Mouse (Mus musculus): ENCODE results near the gene Ktn1. TPM values are rescaled to one million over a fixed set of nuclear protein-coding genes. Genes with fewer than 3 reads are reported as not detected.

Gene Ktn1
- polyA plus RNA-seq, 1 experiment: 78.3 TPM

DNA sequence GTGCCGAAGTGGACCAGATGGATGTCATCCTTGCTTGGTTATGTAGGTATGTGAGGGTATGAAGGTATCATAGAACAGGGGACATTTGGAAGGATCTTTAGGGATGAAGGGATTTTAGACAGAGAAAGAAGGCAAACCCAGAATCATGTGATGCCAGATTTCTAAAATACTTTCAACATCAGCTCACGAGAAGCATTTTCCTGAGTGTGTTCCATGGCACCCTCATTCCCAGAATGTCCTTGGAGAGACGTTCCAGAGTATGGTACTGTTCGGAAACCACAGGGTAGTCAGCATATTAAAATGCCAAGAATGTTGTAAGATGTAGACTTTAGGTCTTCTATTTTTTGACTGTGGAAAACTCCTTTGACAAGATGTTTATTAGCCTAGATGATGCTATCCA lies 123.2 kb downstream of the Ktn1 start:
- H3K27ac ChIP-seq (ENCODE audit: insufficient read depth, low read length): peak overlapping the region; percentile 49
- no peak overlapping the region for H3K4me3 ChIP-seq (ENCODE audit: insufficient read depth, low read length)
- no peak for TF ChIP-seq POLR2A (IDR thresholded peaks at IDR 0.05; ENCODE audit: low read depth, low read length)
- TF ChIP-seq CTCF (IDR thresholded peaks at IDR 0.05; ENCODE audit: borderline replicate concordance, insufficient read depth, low read length): no peak
- H3K4me1 ChIP-seq (ENCODE audit: control insufficient read depth, insufficient read depth, low read length): peaks cover 9% of the 10 kb centered on the region; the same call in 1 of the 2 replicates

DNA sequence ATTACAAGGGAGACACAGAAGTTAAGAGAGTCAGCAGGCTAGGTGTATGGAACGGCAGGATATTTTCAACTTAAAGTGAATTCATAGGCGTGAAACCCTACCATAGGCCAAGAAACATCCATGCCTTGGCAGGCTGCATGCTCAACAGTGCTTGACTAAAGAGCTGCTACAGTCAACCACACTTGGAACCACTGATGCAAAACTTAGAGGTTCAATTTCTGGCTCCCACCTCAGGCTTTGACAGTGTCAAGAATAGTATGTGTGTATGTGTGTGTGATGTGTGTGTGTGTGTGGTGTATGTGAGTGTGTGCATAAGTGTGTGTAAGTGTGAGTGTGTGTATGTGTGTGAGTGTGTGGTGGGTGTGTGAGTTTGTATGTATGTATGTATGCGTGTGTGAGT lies 127.3 kb downstream of the Ktn1 start:
- H3K4me1 ChIP-seq (ENCODE audit: control insufficient read depth, insufficient read depth, low read length): peaks cover 12% of the 10 kb centered on the region; the same call in 1 of the 2 replicates
- TF ChIP-seq POLR2A (IDR thresholded peaks at IDR 0.05; ENCODE audit: low read depth, low read length): no peak
- TF ChIP-seq CTCF (IDR thresholded peaks at IDR 0.05; ENCODE audit: borderline replicate concordance, insufficient read depth, low read length): no peak
- H3K27ac ChIP-seq (ENCODE audit: insufficient read depth, low read length): no peak overlapping the region
- no peak overlapping the region for H3K4me3 ChIP-seq (ENCODE audit: insufficient read depth, low read length)

DNA sequence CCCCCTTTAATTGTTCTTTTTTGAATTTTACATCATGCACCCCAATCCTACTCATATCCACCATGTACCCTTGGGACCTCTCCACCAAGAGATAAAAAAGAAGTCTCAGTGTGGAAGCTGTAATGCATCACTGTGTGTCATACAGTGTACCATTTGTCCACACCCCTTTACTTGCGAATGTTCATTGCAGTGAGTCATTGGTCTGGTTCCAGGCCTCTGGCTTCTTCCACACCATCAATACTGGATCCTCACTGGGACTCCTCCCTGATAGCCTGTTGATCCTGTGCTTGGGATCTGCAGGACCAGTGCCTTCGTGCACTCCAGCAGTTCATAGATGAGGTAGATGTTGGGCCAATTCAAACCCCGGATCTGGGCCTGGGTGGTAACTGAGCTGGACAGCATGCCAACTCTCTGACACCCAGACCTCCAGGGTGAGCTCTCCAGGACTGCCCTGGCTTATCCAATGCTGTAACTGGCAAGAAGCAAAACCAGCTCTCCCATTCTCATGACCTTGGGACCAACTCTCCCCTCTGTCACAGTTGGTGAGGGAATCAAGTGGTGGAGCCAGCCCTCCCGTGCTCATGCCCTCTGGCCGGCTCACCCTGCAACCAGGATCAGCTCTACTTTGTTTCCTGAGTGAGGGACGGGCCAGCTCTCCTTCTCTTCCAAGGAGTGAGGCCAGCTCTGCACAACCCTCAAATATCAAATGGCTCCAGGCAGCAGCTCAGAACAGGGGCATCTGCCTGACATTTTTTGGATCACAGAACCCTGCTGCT lies 128.2 kb downstream of the Ktn1 start:
- no peak for TF ChIP-seq CTCF (IDR thresholded peaks at IDR 0.05; ENCODE audit: borderline replicate concordance, insufficient read depth, low read length)
- TF ChIP-seq POLR2A (IDR thresholded peaks at IDR 0.05; ENCODE audit: low read depth, low read length): no peak
- H3K27ac ChIP-seq (ENCODE audit: insufficient read depth, low read length): no peak overlapping the region
- H3K4me1 ChIP-seq (ENCODE audit: control insufficient read depth, insufficient read depth, low read length): peaks cover 9% of the 10 kb centered on the region; the same call in 1 of the 2 replicates
- H3K4me3 ChIP-seq (ENCODE audit: insufficient read depth, low read length): no peak overlapping the region

DNA sequence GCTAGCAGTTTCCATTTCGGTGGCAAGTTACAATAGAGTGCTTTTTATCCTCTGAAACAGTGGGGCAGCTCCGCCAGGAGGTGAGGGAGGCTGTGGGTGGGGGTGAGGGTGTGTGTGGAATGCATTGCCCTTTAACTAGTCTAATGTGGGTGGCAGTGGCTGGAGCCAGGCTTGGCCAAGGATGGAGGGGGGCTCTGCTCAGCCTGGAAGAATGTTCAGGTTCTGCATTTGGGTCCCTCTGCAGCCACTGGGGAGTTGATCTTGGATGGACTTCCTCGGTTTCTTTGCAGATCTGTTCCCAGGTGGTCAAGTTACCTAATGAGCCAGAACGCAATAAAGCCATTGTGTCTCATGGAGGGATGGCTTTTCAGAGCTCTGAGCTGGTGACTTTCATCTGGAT lies 137.9 kb downstream of the Ktn1 start:
- no peaks in the 10 kb centered on the region for H3K4me1 ChIP-seq (ENCODE audit: control insufficient read depth, insufficient read depth, low read length)
- TF ChIP-seq POLR2A (IDR thresholded peaks at IDR 0.05; ENCODE audit: low read depth, low read length) (no peak), CTCF (IDR thresholded peaks at IDR 0.05; ENCODE audit: borderline replicate concordance, insufficient read depth, low read length) (no peak)

More for the DNA sequence above, 137.9 kb downstream of the Ktn1 start:
- no peak overlapping the region for H3K27ac ChIP-seq (ENCODE audit: insufficient read depth, low read length)
- H3K4me3 ChIP-seq (ENCODE audit: insufficient read depth, low read length): no peak overlapping the region

Other genes with a start within 250 kb of the Ktn1 start
- gene Dlgap5, start 230.0 kb upstream of the Ktn1 start, polyA plus RNA-seq (2011; ENCODE audit: insufficient read length, low read depth, missing spikeins): 22.6 and 28.8 TPM in 2 replicates
- 19.4 and 20.3 TPM in 2 replicates for gene Fbxo34, start 198.0 kb upstream of the Ktn1 start, polyA plus RNA-seq (2011; ENCODE audit: insufficient read length, low read depth, missing spikeins)
- 7.4 and 10.4 TPM in 2 replicates for gene Atg14, start 77.8 kb upstream of the Ktn1 start, polyA plus RNA-seq (2011; ENCODE audit: insufficient read length, low read depth, missing spikeins)

Data from embryonic fibroblast, embryonic 13.5 days (primary cell).